7 mouse cellular contexts compared by ENCODE assay signal in the genomic region with DNA sequence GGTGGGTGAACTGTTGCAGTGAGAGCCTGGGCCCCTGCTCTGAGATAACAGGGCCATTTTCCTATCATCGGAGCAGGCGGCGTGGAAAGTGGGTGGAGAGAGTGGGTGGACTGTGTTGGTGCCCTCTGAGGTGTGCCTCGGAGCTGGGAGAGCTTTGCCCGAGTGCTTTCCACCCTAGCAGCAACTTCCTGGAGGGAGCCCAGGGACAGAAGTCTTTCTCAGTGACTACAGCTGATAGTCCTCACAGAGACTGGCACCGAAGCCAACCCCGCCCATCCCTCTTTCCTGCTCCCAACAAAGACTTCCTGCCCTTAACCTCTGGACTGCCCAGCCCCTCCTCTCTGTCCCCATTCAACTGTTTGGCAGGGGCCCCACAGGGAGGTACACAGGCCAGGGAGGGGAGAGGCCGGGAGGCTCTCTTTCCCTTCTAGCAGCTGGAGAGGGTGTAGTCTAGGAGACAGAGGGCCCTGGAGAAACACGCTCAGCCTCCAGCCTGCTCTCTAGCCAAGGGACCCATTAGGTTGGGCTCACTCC. TPM values are rescaled to one million over a fixed set of nuclear protein-coding genes. Genes with fewer than 3 reads are reported as not detected.
DNase-seq lines count a peak whose midpoint lies in the region; ATAC-seq and TF ChIP-seq lines count a peak whose summit lies in the region.

No protein-coding gene starts in this region.

- no peak for TF ChIP-seq CTCF in heart, adult 2 months (IDR thresholded peaks at IDR 0.05)

- H3K9me3 ChIP-seq in embryonic facial prominence, embryonic 11.5 days (replicated peaks; ENCODE audit: control insufficient read depth, low read length) = no peaks in the 10 kb centered on the region
- no peaks in the 10 kb centered on the region for H3K9me3 ChIP-seq in limb, embryonic 13.5 days
- H3K9me3 ChIP-seq in midbrain, embryonic 15.5 days = no peaks in the 10 kb centered on the region

- H3K4me1 ChIP-seq in embryonic facial prominence, embryonic 11.5 days (ENCODE audit: control insufficient read depth, insufficient read depth, low read length) = peaks cover 10% of the 10 kb centered on the region
- peaks cover 24% of the 10 kb centered on the region for H3K4me1 ChIP-seq in heart, adult 2 months (ENCODE audit: control insufficient read depth, insufficient read depth, low read length)
- H3K4me1 ChIP-seq in limb, embryonic 13.5 days = peaks cover 50% of the 10 kb centered on the region
- H3K4me1 ChIP-seq in midbrain, embryonic 15.5 days = peaks cover 48% of the 10 kb centered on the region

- H3K79me2 ChIP-seq in heart, adult 2 months (replicated peaks; ENCODE audit: control insufficient read depth, insufficient read depth, low read length) = no peaks in the 10 kb centered on the region

- TF ChIP-seq EP300 in heart, adult 2 months (IDR thresholded peaks at IDR 0.05; ENCODE audit: insufficient read depth, low read depth, low read length) = peak; percentile 90

- peak; percentile 64 for TF ChIP-seq POLR2A in heart, adult 2 months (IDR thresholded peaks at IDR 0.05; ENCODE audit: insufficient read depth, low read depth, low read length)

- intact Hi-C loops in heart, adult 2 months (cut with DNase I) = loop anchor here (1.0 to 5.0 kb wide), 2 partner anchors 30 to 42 kb away; no protein-coding TSS in a partner anchor

- H3K36me3 ChIP-seq in embryonic facial prominence, embryonic 11.5 days (replicated peaks; ENCODE audit: control insufficient read depth, insufficient read depth, low read depth, low read length) = no peaks in the 10 kb centered on the region
- H3K36me3 ChIP-seq in heart, adult 2 months (ENCODE audit: control insufficient read depth, insufficient read depth, low read length) = peaks cover 6% of the 10 kb centered on the region; the same call in 1 of the 2 replicates
- H3K36me3 ChIP-seq in limb, embryonic 13.5 days = peaks cover 27% of the 10 kb centered on the region
- H3K36me3 ChIP-seq in midbrain, embryonic 15.5 days (replicated peaks) = no peaks in the 10 kb centered on the region

- no peak overlapping the region for H3K4me2 ChIP-seq in embryonic facial prominence, embryonic 11.5 days (ENCODE audit: low read depth, low read length)
- 0 out of 2 replicates have a peak overlapping the region, but pooled peaks have one; percentile 7 for H3K4me2 ChIP-seq in limb, embryonic 13.5 days (replicated peaks)
- 0 out of 2 replicates have a peak overlapping the region, but pooled peaks have one; percentile 2 for H3K4me2 ChIP-seq in midbrain, embryonic 15.5 days

- DNase-seq in adrenal gland, postnatal 10 days = peak; percentile 92
- peak; percentile 38 for DNase-seq in embryonic facial prominence, embryonic 11.5 days (ENCODE audit: low spot score)
- peak; percentile 91 to 96 for DNase-seq in heart, adult 2 months
- peak; percentile 90 for DNase-seq in kidney, adult 18-20 months
- peak; percentile 46 to 56 for DNase-seq in spleen, postnatal 36 days (ENCODE audit: low spot score in 2 of 2)

- no peaks in the 10 kb centered on the region for H3K27me3 ChIP-seq in embryonic facial prominence, embryonic 11.5 days (ENCODE audit: control insufficient read depth, insufficient read depth, low read length)
- H3K27me3 ChIP-seq in heart, adult 2 months (ENCODE audit: control insufficient read depth, insufficient read depth, low read length) = no peaks in the 10 kb centered on the region
- no peaks in the 10 kb centered on the region for H3K27me3 ChIP-seq in limb, embryonic 13.5 days
- H3K27me3 ChIP-seq in midbrain, embryonic 15.5 days (replicated peaks) = no peaks in the 10 kb centered on the region

- H3K27ac ChIP-seq in embryonic facial prominence, embryonic 11.5 days (replicated peaks; ENCODE audit: low read depth, low read length) = peak overlapping the region; percentile 43; the same call in 1 of the 2 replicates
- H3K27ac ChIP-seq in heart, adult 2 months = peak overlapping the region; percentile 89
- peak overlapping the region; percentile 52 for H3K27ac ChIP-seq in limb, embryonic 13.5 days
- H3K27ac ChIP-seq in midbrain, embryonic 15.5 days = peak overlapping the region; percentile 57

- H3K4me3 ChIP-seq in embryonic facial prominence, embryonic 11.5 days (ENCODE audit: low read depth, low read length) = no peak overlapping the region
- peak overlapping the region; percentile 2; the same call in 1 of the 2 replicates for H3K4me3 ChIP-seq in heart, adult 2 months
- no peak overlapping the region for H3K4me3 ChIP-seq in limb, embryonic 13.5 days
- no peak overlapping the region for H3K4me3 ChIP-seq in midbrain, embryonic 15.5 days

- H3K9ac ChIP-seq in embryonic facial prominence, embryonic 11.5 days (replicated peaks; ENCODE audit: low read length) = peak overlapping the region; percentile 14; the same call in 1 of the 2 replicates
- H3K9ac ChIP-seq in heart, adult 2 months (ENCODE audit: low read depth, low read length) = peak overlapping the region; percentile 22
- H3K9ac ChIP-seq in limb, embryonic 13.5 days = peak overlapping the region; percentile 31
- no peak overlapping the region for H3K9ac ChIP-seq in midbrain, embryonic 15.5 days

- peak; percentile 77 for ATAC-seq in embryonic facial prominence, embryonic 11.5 days (replicated peaks; ENCODE audit: insufficient number of reproducible peaks, low FRiP score, low TSS enrichment, low read depth)
- ATAC-seq in limb, embryonic 13.5 days (ENCODE audit: low FRiP score, low read depth) = peak; percentile 48; the same call in 1 of the 2 replicates
- peak; percentile 74 for ATAC-seq in midbrain, embryonic 15.5 days (replicated peaks)

- 11% methylated on average over 9 of the region's 9 CpGs for WGBS in embryonic facial prominence, embryonic 11.5 days
- WGBS in heart, adult 2 months = 3% methylated on average over 9 of the region's 9 CpGs
- 34% methylated on average over 9 of the region's 9 CpGs for WGBS in limb, embryonic 13.5 days
- WGBS in midbrain, embryonic 15.5 days = 7% methylated on average over 9 of the region's 9 CpGs

RNA-seq across cellular contexts. Expression of a gene that starts 13.9 kb away (rescaled TPM):
- 10 to 100 TPM; 62.0 to 79.6 TPM for total RNA-seq in adrenal gland, postnatal 10 days (2021)
- polyA plus RNA-seq in embryonic facial prominence, embryonic 11.5 days (2014; fragmentation: Nextera tagmentation; extraction: Ambion mirVana) = 10.3 and 14.6 TPM in 2 replicates
- total RNA-seq in heart, adult 2 months (2021) = 100 to 1,000 TPM in 1 of 2 experiments, 10 to 100 TPM in 1; 99.5 to 103 TPM
- polyA plus RNA-seq in heart, adult 2 months (2012; rRNA removed) = 125 and 135 TPM in 2 replicates
- polyA plus RNA-seq in limb, embryonic 13.5 days (2015; fragmentation: Nextera tagmentation; extraction: Ambion mirVana) = 22.7 and 31.9 TPM in 2 replicates
- polyA plus RNA-seq in midbrain, embryonic 15.5 days (2015; fragmentation: Nextera tagmentation; extraction: Ambion mirVana) = 28.4 and 31.0 TPM in 2 replicates

RNA-seq across cellular contexts. Expression of a gene that starts 34.3 kb away (rescaled TPM):
- total RNA-seq in adrenal gland, postnatal 10 days (2021) = 10 to 100 TPM; 43.3 to 47.0 TPM
- 11.9 TPM in 2 replicates for polyA plus RNA-seq in embryonic facial prominence, embryonic 11.5 days (2014; fragmentation: Nextera tagmentation; extraction: Ambion mirVana)
- total RNA-seq in heart, adult 2 months (2021) = 10 to 100 TPM; 40.5 to 43.8 TPM
- 38.5 TPM in 2 replicates for polyA plus RNA-seq in heart, adult 2 months (2012; rRNA removed)
- polyA plus RNA-seq in limb, embryonic 13.5 days (2015; fragmentation: Nextera tagmentation; extraction: Ambion mirVana) = 15.5 and 19.4 TPM in 2 replicates
- polyA plus RNA-seq in midbrain, embryonic 15.5 days (2015; fragmentation: Nextera tagmentation; extraction: Ambion mirVana) = 9.4 and 11.1 TPM in 2 replicates

RNA-seq across cellular contexts. Expression of a gene that starts 35.4 kb away (rescaled TPM):
- 10 to 100 TPM; 13.8 to 19.4 TPM for total RNA-seq in adrenal gland, postnatal 10 days (2021)
- 19.8 and 22.2 TPM in 2 replicates for polyA plus RNA-seq in embryonic facial prominence, embryonic 11.5 days (2014; fragmentation: Nextera tagmentation; extraction: Ambion mirVana)
- total RNA-seq in heart, adult 2 months (2021) = 1 to 10 TPM; 7.2 to 9.3 TPM
- 15.9 and 16.3 TPM in 2 replicates for polyA plus RNA-seq in heart, adult 2 months (2012; rRNA removed)
- 32.9 and 33.8 TPM in 2 replicates for polyA plus RNA-seq in limb, embryonic 13.5 days (2015; fragmentation: Nextera tagmentation; extraction: Ambion mirVana)
- 24.8 and 27.9 TPM in 2 replicates for polyA plus RNA-seq in midbrain, embryonic 15.5 days (2015; fragmentation: Nextera tagmentation; extraction: Ambion mirVana)

RNA-seq across cellular contexts. Expression of a gene that starts 44.7 kb away (rescaled TPM):
- 10 to 100 TPM; 12.7 to 14.0 TPM for total RNA-seq in adrenal gland, postnatal 10 days (2021)
- polyA plus RNA-seq in embryonic facial prominence, embryonic 11.5 days (2014; fragmentation: Nextera tagmentation; extraction: Ambion mirVana) = 4.9 and 7.5 TPM in 2 replicates
- total RNA-seq in heart, adult 2 months (2021) = 10 to 100 TPM; 18.4 to 20.3 TPM
- polyA plus RNA-seq in heart, adult 2 months (2012; rRNA removed) = 19.4 and 20.2 TPM in 2 replicates
- polyA plus RNA-seq in limb, embryonic 13.5 days (2015; fragmentation: Nextera tagmentation; extraction: Ambion mirVana) = 4.8 and 6.0 TPM in 2 replicates
- polyA plus RNA-seq in midbrain, embryonic 15.5 days (2015; fragmentation: Nextera tagmentation; extraction: Ambion mirVana) = 0.84 and 1.0 TPM in 2 replicates

Comparison
In these comparisons a context has a peak if more than half of its experiments do, and no peak if none do; other contexts are left out.
1. DNase-seq: peak in every context shown above with its lines; median percentile 94 in heart, adult 2 months; 92 in adrenal gland, postnatal 10 days; 90 in kidney, adult 18-20 months; 51 in spleen, postnatal 36 days; 38 in embryonic facial prominence, embryonic 11.5 days.